Mouse (Mus musculus) G1E (cell line): ENCODE data around the gene Fgf4.

Experiments
- CTCF ChIP-seq: IDR thresholded peaks from 2 replicates; pipeline ENCODE4 v1.5.1; 2012; ENCODE audit warnings: low read depth, low read length, inconsistent platforms, mixed read lengths
- GATA1 ChIP-seq: IDR thresholded peaks from 2 replicates; pipeline ENCODE4 v1.6.1; 2012; ENCODE audit warnings: borderline replicate concordance, low read length, inconsistent platforms, mixed read lengths
- POLR2AphosphoS5 ChIP-seq: IDR thresholded peaks from 2 replicates; pipeline ENCODE4 v1.6.1; 2012; ENCODE audit warnings: low read depth, low read length, inconsistent platforms; ENCODE audit not compliant: insufficient replicate concordance
- TAL1 ChIP-seq: conservative IDR thresholded peaks from 2 replicates; pipeline ENCODE4 v1.6.1; 2012; ENCODE audit warnings: low read depth, low read length, inconsistent platforms, mixed read lengths

- TF ChIP-seq GATA1 (no peak), CTCF (no peak), TAL1 (no peak), POLR2AphosphoS5 (no peak)
Measured at GRCm38 (mm10) chr7:144861056-144861768, 14.0 kb downstream of the Fgf4 start.
